Mouse (Mus musculus): ENCODE measurements around the gene Cerk. TPM values are rescaled to one million over a fixed set of nuclear protein-coding genes. Genes with fewer than 3 reads are reported as not detected.
"Not testable (repeated sequence)": the region's sequence is repeated elsewhere in the genome, so short reads cannot be mapped to it uniquely, and the experiment has no call there.

The Cerk gene
- polyA plus RNA-seq, 1 experiment: 0.06 TPM

DNA sequence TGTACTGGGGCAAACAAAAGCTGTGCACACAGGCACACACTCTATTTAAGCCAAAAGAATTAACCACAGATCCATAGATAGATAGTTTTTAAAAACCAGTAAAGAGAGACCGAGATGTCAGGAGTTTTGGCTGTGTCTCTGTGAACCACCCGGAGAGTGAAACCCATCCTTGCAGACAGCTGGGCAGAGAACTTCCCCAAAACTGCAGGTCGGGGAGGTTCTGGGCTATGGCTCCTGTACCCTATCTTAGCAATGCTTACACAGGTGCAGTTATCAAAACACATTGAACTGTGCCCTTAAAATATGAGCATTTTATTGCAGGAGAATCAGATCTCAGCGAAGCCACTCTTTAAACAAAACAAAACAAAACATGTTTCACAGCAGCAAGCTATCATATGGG, 5.5 kb downstream of the Cerk start:
- peaks cover 10% of the 10 kb centered on the region for H3K4me1 ChIP-seq (ENCODE audit: control insufficient read depth)
- TF ChIP-seq TAL1 (IDR thresholded peaks at IDR 0.05; ENCODE audit: low read length): no peak
- no peak for TF ChIP-seq GATA1 (IDR thresholded peaks at IDR 0.05; ENCODE audit: low read length)

GRCm38 (mm10) chr15:86178594-86178993, 7.3 kb downstream of the Cerk start:
- H3K27me3 ChIP-seq (ENCODE audit: control insufficient read depth): peaks cover 8% of the 10 kb centered on the region
- no peak for TF ChIP-seq TAL1 (IDR thresholded peaks at IDR 0.05; ENCODE audit: low read length)
- no peak for TF ChIP-seq GATA1 (IDR thresholded peaks at IDR 0.05; ENCODE audit: low read length)
- no peaks in the 10 kb centered on the region for H3K9me3 ChIP-seq (ENCODE audit: control insufficient read depth, low read length)
- H3K4me1 ChIP-seq (ENCODE audit: control insufficient read depth): 0 out of 2 replicates have a peak, but pooled peaks cover 2% of the 10 kb centered on the region
- no peak overlapping the region for H3K4me3 ChIP-seq (replicated peaks)
- H3K36me3 ChIP-seq (ENCODE audit: control insufficient read depth): no peaks in the 10 kb centered on the region

More for the DNA sequence above, 5.5 kb downstream of the Cerk start:
- Histone ChIP-seq H3K27me3 (ENCODE audit: control insufficient read depth) (peaks cover 25% of the 10 kb centered on the region), H3K9me3 (ENCODE audit: control insufficient read depth, low read length) (no peaks in the 10 kb centered on the region), H3K36me3 (ENCODE audit: control insufficient read depth) (no peaks in the 10 kb centered on the region), H3K4me3 (replicated peaks) (no peak overlapping the region)

GRCm38 (mm10) chr15:86177703-86178251, 8.2 kb downstream of the Cerk start:
- not testable (repeated sequence) for H3K36me3 ChIP-seq (ENCODE audit: control insufficient read depth); H3K4me1 ChIP-seq (ENCODE audit: control insufficient read depth); H3K4me3 ChIP-seq (replicated peaks); H3K27me3 ChIP-seq (ENCODE audit: control insufficient read depth); H3K9me3 ChIP-seq (ENCODE audit: control insufficient read depth, low read length)

DNA sequence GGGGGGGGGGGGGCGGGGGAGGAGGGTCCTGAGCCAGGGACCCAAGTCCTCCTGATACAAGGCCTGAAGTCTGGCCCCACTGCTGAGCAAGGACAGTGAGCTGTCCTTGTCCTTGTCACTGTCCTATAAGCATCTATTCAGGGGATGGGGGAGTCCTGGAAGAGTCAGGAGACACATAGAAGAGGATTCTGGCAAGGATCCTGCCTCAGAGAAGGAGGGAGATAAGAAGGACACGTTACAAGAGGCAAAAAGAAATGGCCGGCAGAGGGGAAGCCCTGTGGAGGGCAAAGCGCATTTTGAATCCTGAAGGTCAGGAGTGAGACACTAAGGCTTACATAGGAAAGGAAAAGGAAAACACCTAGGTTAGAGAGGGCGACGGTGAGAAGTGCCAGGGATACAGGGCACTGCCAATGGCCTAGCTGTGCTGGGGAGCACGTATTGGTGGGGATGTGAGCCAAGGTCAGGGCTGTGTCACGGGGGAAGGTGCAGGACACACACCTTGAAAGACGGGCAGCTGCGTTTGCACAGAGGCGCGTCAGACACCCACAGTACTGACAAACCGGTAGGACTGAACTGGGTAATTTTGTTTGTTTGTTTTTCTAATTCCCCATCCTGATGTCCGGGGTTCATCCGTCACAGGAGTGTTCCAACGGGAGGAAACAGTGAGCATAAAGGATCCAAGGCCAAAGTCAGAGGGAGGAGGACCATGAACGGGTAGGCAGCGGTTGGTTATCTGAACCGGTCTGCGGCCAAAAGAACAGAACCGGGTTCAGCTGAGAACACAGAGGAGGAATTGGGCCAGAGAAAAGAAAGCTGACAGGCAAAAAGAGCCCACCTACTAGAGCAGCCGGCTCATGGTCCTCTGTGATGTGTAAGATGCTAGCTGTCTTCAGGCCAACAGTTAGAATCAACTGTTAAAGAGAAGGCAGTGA, 8.9 kb downstream of the Cerk start:
- TF ChIP-seq GATA1 (IDR thresholded peaks at IDR 0.05; ENCODE audit: low read length): no peak
- TF ChIP-seq TAL1 (IDR thresholded peaks at IDR 0.05; ENCODE audit: low read length): no peak
- H3K4me3 ChIP-seq (replicated peaks): no peak overlapping the region
- no peaks in the 10 kb centered on the region for H3K4me1 ChIP-seq (ENCODE audit: control insufficient read depth)
- no peaks in the 10 kb centered on the region for H3K9me3 ChIP-seq (ENCODE audit: control insufficient read depth, low read length)
- no peaks in the 10 kb centered on the region for H3K36me3 ChIP-seq (ENCODE audit: control insufficient read depth)
- H3K27me3 ChIP-seq (ENCODE audit: control insufficient read depth): no peaks in the 10 kb centered on the region

DNA sequence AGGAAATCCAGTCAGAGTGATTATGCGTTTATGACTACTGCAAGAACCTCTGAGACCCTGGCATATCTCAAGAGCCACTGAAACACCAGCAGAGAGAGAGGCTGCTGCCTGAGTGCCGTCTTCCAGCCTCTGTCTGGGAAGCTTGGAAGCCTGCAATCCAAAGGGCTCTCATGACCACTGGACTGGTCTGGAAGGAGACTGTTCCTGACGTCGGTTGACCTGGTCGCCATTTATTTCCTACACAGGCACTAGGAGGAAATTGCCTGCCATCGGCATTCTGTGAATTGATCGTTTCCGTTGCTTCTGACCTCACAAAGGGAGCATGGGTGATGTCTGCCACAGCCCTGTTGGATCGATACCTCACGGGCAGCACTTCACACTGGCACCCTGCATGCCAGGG, 9.8 kb downstream of the Cerk start:
- Histone ChIP-seq H3K36me3 (ENCODE audit: control insufficient read depth) (no peaks in the 10 kb centered on the region), H3K4me3 (replicated peaks) (no peak overlapping the region), H3K4me1 (ENCODE audit: control insufficient read depth) (no peaks in the 10 kb centered on the region), H3K27me3 (ENCODE audit: control insufficient read depth) (no peaks in the 10 kb centered on the region), H3K9me3 (ENCODE audit: control insufficient read depth, low read length) (no peaks in the 10 kb centered on the region)
- TF ChIP-seq TAL1 (IDR thresholded peaks at IDR 0.05; ENCODE audit: low read length): no peak
- TF ChIP-seq GATA1 (IDR thresholded peaks at IDR 0.05; ENCODE audit: low read length): no peak

GRCm38 (mm10) chr15:86175253-86176050, 10.5 kb downstream of the Cerk start:
- no peak for TF ChIP-seq GATA1 (IDR thresholded peaks at IDR 0.05; ENCODE audit: low read length)
- no peak for TF ChIP-seq TAL1 (IDR thresholded peaks at IDR 0.05; ENCODE audit: low read length)
- no peaks in the 10 kb centered on the region for H3K9me3 ChIP-seq (ENCODE audit: control insufficient read depth, low read length)
- H3K27me3 ChIP-seq (ENCODE audit: control insufficient read depth): no peaks in the 10 kb centered on the region
- H3K36me3 ChIP-seq (ENCODE audit: control insufficient read depth): no peaks in the 10 kb centered on the region
- no peak overlapping the region for H3K4me3 ChIP-seq (replicated peaks)
- H3K4me1 ChIP-seq (ENCODE audit: control insufficient read depth): no peaks in the 10 kb centered on the region

DNA sequence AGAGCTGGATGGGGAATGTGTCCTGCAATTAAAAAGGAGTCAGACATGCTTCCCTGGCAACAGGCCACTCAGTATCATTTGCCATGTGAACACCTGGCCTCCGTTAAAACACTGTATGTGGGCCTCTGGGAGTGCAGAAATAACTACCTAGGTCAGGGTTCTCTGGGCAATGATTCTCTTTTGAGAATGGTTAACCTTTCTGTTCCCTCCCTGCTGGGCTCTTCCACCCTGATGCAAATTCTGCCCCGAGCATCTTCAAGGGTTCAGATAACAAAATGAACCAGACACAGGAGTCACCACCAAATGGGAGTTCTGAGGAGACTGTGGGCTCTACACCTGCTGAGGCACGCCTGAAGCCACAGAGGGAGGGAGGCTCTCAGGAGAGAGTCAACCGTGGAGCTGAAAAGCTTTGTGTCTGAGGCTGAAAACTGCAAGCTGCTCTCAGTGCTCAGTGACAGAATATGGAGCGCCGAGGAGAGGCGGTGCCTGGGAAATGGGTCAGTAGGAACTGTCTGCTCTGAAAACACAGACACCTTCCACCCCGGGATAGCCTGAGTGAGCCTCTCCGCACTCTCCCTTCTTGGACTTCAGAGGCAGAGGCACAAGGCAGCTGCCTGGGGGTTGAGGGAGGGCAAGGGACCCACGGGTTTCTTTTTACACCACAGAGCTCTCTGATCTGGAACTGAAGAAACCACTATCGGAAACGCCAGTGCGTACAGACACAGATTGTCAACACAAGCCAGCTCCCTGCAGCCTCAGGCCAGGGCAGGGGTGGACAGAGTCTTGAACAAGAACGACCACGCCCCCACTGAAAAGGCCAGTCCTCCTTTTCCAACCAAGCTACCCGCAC, 12.6 kb downstream of the Cerk start:
- no peaks in the 10 kb centered on the region for H3K27me3 ChIP-seq (ENCODE audit: control insufficient read depth)
- no peaks in the 10 kb centered on the region for H3K4me1 ChIP-seq (ENCODE audit: control insufficient read depth)
- H3K4me3 ChIP-seq (replicated peaks): no peak overlapping the region
- H3K9me3 ChIP-seq (ENCODE audit: control insufficient read depth, low read length): no peaks in the 10 kb centered on the region
- H3K36me3 ChIP-seq (ENCODE audit: control insufficient read depth): no peaks in the 10 kb centered on the region
- TF ChIP-seq TAL1 (IDR thresholded peaks at IDR 0.05; ENCODE audit: low read length) (no peak), GATA1 (IDR thresholded peaks at IDR 0.05; ENCODE audit: low read length) (no peak)

GRCm38 (mm10) chr15:86172526-86172925, 13.4 kb downstream of the Cerk start:
- Histone ChIP-seq H3K9me3 (ENCODE audit: control insufficient read depth, low read length) (no peaks in the 10 kb centered on the region), H3K27me3 (ENCODE audit: control insufficient read depth) (no peaks in the 10 kb centered on the region), H3K4me1 (ENCODE audit: control insufficient read depth) (no peaks in the 10 kb centered on the region), H3K4me3 (replicated peaks) (no peak overlapping the region), H3K36me3 (ENCODE audit: control insufficient read depth) (no peaks in the 10 kb centered on the region)
- no peak for TF ChIP-seq GATA1 (IDR thresholded peaks at IDR 0.05; ENCODE audit: low read length)
- TF ChIP-seq TAL1 (IDR thresholded peaks at IDR 0.05; ENCODE audit: low read length): no peak

Measured in erythroblast, embryonic 14.5 days (primary cell).